Mouse (Mus musculus): ENCODE results near the gene Insig1.
A peak's percentile ranks its signal among the peaks of the same experiment; 100 is the strongest.

The Insig1 gene

GRCm38 (mm10) chr5:28117882-28118530 is 46.8 kb downstream of the Insig1 start:
- peak; percentile 16 to 60 for DNase-seq (ENCODE audit: inconsistent age in 2 of 2, low spot score in 1 of 2)

GRCm38 (mm10) chr5:28118531-28118925 is 47.4 kb downstream of the Insig1 start:
- DNase-seq (ENCODE audit: inconsistent age in 2 of 2, low spot score in 1 of 2) = no peak

- no peak for DNase-seq (ENCODE audit: inconsistent age in 2 of 2, low spot score in 1 of 2)
Observed at GRCm38 (mm10) chr5:28119576-28119975, 48.4 kb downstream of the Insig1 start.

GRCm38 (mm10) chr5:28122491-28123454 is 51.6 kb downstream of the Insig1 start:
- peak; percentile 56 to 87 for DNase-seq (ENCODE audit: inconsistent age in 2 of 2, low spot score in 1 of 2)

GRCm38 (mm10) chr5:28123455-28123825 is 52.3 kb downstream of the Insig1 start:
- DNase-seq (ENCODE audit: inconsistent age in 2 of 2, low spot score in 1 of 2) = no peak

GRCm38 (mm10) chr5:28124321-28125230 is 53.4 kb downstream of the Insig1 start:
- peak in 1 of 2 experiments; percentile 26 for DNase-seq (ENCODE audit: inconsistent age in 2 of 2, low spot score in 1 of 2)
